Mouse (Mus musculus): Measurements from ENCODE around the gene Ptrhd1. TPM values are rescaled to one million over a fixed set of nuclear protein-coding genes. Genes with fewer than 3 reads are reported as not detected.

Gene Ptrhd1
- polyA plus RNA-seq, 1 experiment, result 7.2 TPM

DNA sequence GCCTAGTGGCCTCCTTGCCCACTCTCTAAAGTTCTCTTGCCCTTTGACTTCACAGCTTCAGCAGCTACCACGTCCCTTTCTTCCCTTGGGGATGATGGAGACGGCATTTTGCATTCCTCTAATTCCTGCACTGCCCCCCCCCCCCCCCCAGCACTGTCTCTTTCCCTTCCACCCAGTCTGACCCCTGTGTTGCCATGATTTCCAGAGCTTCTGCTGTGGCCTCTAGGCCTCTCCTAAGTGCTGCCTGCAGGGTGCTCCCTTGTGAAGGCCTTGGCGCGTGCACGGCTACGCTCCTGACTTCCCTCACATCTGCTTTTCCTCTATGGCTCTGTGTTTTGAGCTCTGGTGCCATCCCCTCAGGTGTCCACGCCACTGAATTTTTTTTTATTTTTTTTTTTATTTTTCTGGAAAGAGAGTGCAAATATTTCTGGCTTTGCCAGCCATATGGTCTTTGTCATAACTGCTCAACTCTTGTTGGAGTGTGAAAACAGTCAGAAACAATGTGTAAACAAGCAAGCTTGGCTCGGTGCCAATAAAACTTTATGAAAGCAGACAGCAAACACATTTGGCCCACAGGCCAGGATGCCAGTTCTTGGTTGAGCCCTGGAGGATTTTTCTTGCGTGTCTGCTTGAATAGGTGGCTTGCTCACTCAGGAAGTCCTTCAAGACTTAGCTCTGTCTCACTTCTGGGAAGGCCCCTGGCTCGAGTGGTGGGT is 40.6 kb upstream of the Ptrhd1 start:
- Histone ChIP-seq H3K4me1 (ENCODE audit: control insufficient read depth, insufficient read depth, low read length) (peaks cover 2% of the 10 kb centered on the region), H3K27ac (ENCODE audit: insufficient read depth, low read length) (no peak overlapping the region), H3K9me3 (replicated peaks; ENCODE audit: control insufficient read depth, insufficient read depth, low read length, poor library complexity, severe bottlenecking) (no peaks in the 10 kb centered on the region), H3K9ac (ENCODE audit: low read depth, poor library complexity, severe bottlenecking) (no peak overlapping the region), H3K4me3 (ENCODE audit: low read depth, low read length) (no peak overlapping the region), H3K27me3 (ENCODE audit: control insufficient read depth, insufficient read depth, low read length, poor library complexity, severe bottlenecking) (no peaks in the 10 kb centered on the region), H3K36me3 (ENCODE audit: control insufficient read depth, insufficient read depth, low read length, poor library complexity, severe bottlenecking) (no peaks in the 10 kb centered on the region)
- TF ChIP-seq EP300 (IDR thresholded peaks at IDR 0.05; ENCODE audit: insufficient read depth, low read depth, low read length), result no peak
- TF ChIP-seq CTCF (IDR thresholded peaks at IDR 0.05; ENCODE audit: low read depth, low read length), result no peak
- no peak for TF ChIP-seq POLR2A (IDR thresholded peaks at IDR 0.05; ENCODE audit: insufficient read depth, low read length)

- no peak overlapping the region for H3K4me3 ChIP-seq (ENCODE audit: low read depth, low read length)
- peaks cover 2% of the 10 kb centered on the region for H3K4me1 ChIP-seq (ENCODE audit: control insufficient read depth, insufficient read depth, low read length)
- no peak overlapping the region for H3K9ac ChIP-seq (ENCODE audit: low read depth, poor library complexity, severe bottlenecking)
- no peaks in the 10 kb centered on the region for H3K27me3 ChIP-seq (ENCODE audit: control insufficient read depth, insufficient read depth, low read length, poor library complexity, severe bottlenecking)
- H3K9me3 ChIP-seq (replicated peaks; ENCODE audit: control insufficient read depth, insufficient read depth, low read length, poor library complexity, severe bottlenecking), result no peaks in the 10 kb centered on the region
- no peak overlapping the region for H3K27ac ChIP-seq (ENCODE audit: insufficient read depth, low read length)
- no peaks in the 10 kb centered on the region for H3K36me3 ChIP-seq (ENCODE audit: control insufficient read depth, insufficient read depth, low read length, poor library complexity, severe bottlenecking)
- TF ChIP-seq POLR2A (IDR thresholded peaks at IDR 0.05; ENCODE audit: insufficient read depth, low read length) (no peak), EP300 (IDR thresholded peaks at IDR 0.05; ENCODE audit: insufficient read depth, low read depth, low read length) (no peak), CTCF (IDR thresholded peaks at IDR 0.05; ENCODE audit: low read depth, low read length) (no peak)
Measured at GRCm38 (mm10) chr12:4194643-4195042, 39.2 kb upstream of the Ptrhd1 start.

GRCm38 (mm10) chr12:4198702-4199101 is 35.1 kb upstream of the Ptrhd1 start:
- no peak overlapping the region for H3K4me3 ChIP-seq (ENCODE audit: low read depth, low read length)
- no peak overlapping the region for H3K9ac ChIP-seq (ENCODE audit: low read depth, poor library complexity, severe bottlenecking)
- no peaks in the 10 kb centered on the region for H3K36me3 ChIP-seq (ENCODE audit: control insufficient read depth, insufficient read depth, low read length, poor library complexity, severe bottlenecking)
- TF ChIP-seq POLR2A (IDR thresholded peaks at IDR 0.05; ENCODE audit: insufficient read depth, low read length), result no peak
- TF ChIP-seq EP300 (IDR thresholded peaks at IDR 0.05; ENCODE audit: insufficient read depth, low read depth, low read length), result no peak
- no peak for TF ChIP-seq CTCF (IDR thresholded peaks at IDR 0.05; ENCODE audit: low read depth, low read length)
- H3K4me1 ChIP-seq (ENCODE audit: control insufficient read depth, insufficient read depth, low read length), result peaks cover 4% of the 10 kb centered on the region
- no peaks in the 10 kb centered on the region for H3K9me3 ChIP-seq (replicated peaks; ENCODE audit: control insufficient read depth, insufficient read depth, low read length, poor library complexity, severe bottlenecking)
- no peak overlapping the region for H3K27ac ChIP-seq (ENCODE audit: insufficient read depth, low read length)
- H3K27me3 ChIP-seq (ENCODE audit: control insufficient read depth, insufficient read depth, low read length, poor library complexity, severe bottlenecking), result no peaks in the 10 kb centered on the region

DNA sequence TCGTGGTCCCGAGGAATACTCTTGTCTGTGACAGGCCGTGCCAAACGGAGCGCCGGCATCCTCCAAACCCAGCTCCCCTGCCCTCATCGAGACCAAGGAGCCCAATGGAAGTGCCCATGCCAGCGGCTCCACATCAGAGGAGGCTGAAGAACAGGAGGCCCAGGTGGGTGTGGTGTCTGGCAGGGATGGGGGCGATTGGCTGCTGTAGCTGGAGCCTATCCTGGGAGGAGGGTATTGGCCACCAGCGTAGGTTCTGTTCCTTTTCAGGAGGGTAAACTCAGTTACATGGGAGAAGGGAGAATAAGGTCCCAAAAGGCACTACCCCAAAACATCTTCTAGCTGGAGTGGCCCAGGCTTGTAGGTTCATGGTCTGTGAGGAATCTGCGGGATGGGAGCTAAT is 34.6 kb upstream of the Ptrhd1 start:
- H3K27me3 ChIP-seq (ENCODE audit: control insufficient read depth, insufficient read depth, low read length, poor library complexity, severe bottlenecking), result no peaks in the 10 kb centered on the region
- H3K4me1 ChIP-seq (ENCODE audit: control insufficient read depth, insufficient read depth, low read length), result peaks cover 4% of the 10 kb centered on the region
- no peaks in the 10 kb centered on the region for H3K36me3 ChIP-seq (ENCODE audit: control insufficient read depth, insufficient read depth, low read length, poor library complexity, severe bottlenecking)
- H3K9ac ChIP-seq (ENCODE audit: low read depth, poor library complexity, severe bottlenecking), result no peak overlapping the region
- H3K9me3 ChIP-seq (replicated peaks; ENCODE audit: control insufficient read depth, insufficient read depth, low read length, poor library complexity, severe bottlenecking), result no peaks in the 10 kb centered on the region
- no peak overlapping the region for H3K4me3 ChIP-seq (ENCODE audit: low read depth, low read length)
- H3K27ac ChIP-seq (ENCODE audit: insufficient read depth, low read length), result no peak overlapping the region
- no peak for TF ChIP-seq EP300 (IDR thresholded peaks at IDR 0.05; ENCODE audit: insufficient read depth, low read depth, low read length)
- TF ChIP-seq CTCF (IDR thresholded peaks at IDR 0.05; ENCODE audit: low read depth, low read length), result no peak
- no peak for TF ChIP-seq POLR2A (IDR thresholded peaks at IDR 0.05; ENCODE audit: insufficient read depth, low read length)

- TF ChIP-seq CTCF (IDR thresholded peaks at IDR 0.05; ENCODE audit: low read depth, low read length) (no peak), POLR2A (IDR thresholded peaks at IDR 0.05; ENCODE audit: insufficient read depth, low read length) (no peak), EP300 (IDR thresholded peaks at IDR 0.05; ENCODE audit: insufficient read depth, low read depth, low read length) (no peak)
- H3K4me1 ChIP-seq (ENCODE audit: control insufficient read depth, insufficient read depth, low read length), result peaks cover 2% of the 10 kb centered on the region
- no peaks in the 10 kb centered on the region for H3K36me3 ChIP-seq (ENCODE audit: control insufficient read depth, insufficient read depth, low read length, poor library complexity, severe bottlenecking)
- no peaks in the 10 kb centered on the region for H3K9me3 ChIP-seq (replicated peaks; ENCODE audit: control insufficient read depth, insufficient read depth, low read length, poor library complexity, severe bottlenecking)
- H3K27ac ChIP-seq (ENCODE audit: insufficient read depth, low read length), result no peak overlapping the region
- H3K9ac ChIP-seq (ENCODE audit: low read depth, poor library complexity, severe bottlenecking), result no peak overlapping the region
- no peak overlapping the region for H3K4me3 ChIP-seq (ENCODE audit: low read depth, low read length)
- no peaks in the 10 kb centered on the region for H3K27me3 ChIP-seq (ENCODE audit: control insufficient read depth, insufficient read depth, low read length, poor library complexity, severe bottlenecking)
Measured at GRCm38 (mm10) chr12:4201454-4202200, 32.2 kb upstream of the Ptrhd1 start.

DNA sequence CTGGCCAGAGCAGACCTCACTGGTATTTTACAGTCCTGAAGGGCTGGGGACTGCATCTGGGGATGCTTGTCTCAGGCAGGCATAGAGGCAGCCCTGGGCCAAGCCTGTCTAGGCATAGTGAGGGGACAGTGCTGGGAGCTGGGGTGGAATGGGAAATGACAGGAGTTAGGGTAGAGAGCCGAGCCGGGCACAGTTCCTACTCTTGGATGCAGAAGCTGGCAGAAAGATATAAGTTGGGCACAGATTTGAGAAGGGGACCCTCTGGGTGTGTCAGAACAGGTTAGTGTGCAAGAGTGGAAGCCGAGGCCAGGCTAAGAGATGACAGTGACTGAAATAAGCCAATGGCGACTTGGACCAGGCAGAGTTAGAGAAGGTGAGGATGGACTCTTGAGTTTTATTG is 31.6 kb upstream of the Ptrhd1 start:
- Histone ChIP-seq H3K27ac (ENCODE audit: insufficient read depth, low read length) (no peak overlapping the region), H3K36me3 (ENCODE audit: control insufficient read depth, insufficient read depth, low read length, poor library complexity, severe bottlenecking) (no peaks in the 10 kb centered on the region), H3K4me3 (ENCODE audit: low read depth, low read length) (no peak overlapping the region), H3K9me3 (replicated peaks; ENCODE audit: control insufficient read depth, insufficient read depth, low read length, poor library complexity, severe bottlenecking) (no peaks in the 10 kb centered on the region), H3K4me1 (ENCODE audit: control insufficient read depth, insufficient read depth, low read length) (peaks cover 2% of the 10 kb centered on the region), H3K9ac (ENCODE audit: low read depth, poor library complexity, severe bottlenecking) (no peak overlapping the region), H3K27me3 (ENCODE audit: control insufficient read depth, insufficient read depth, low read length, poor library complexity, severe bottlenecking) (no peaks in the 10 kb centered on the region)
- TF ChIP-seq CTCF (IDR thresholded peaks at IDR 0.05; ENCODE audit: low read depth, low read length), result no peak
- no peak for TF ChIP-seq POLR2A (IDR thresholded peaks at IDR 0.05; ENCODE audit: insufficient read depth, low read length)
- no peak for TF ChIP-seq EP300 (IDR thresholded peaks at IDR 0.05; ENCODE audit: insufficient read depth, low read depth, low read length)

All from ES-Bruce4 (cell line).